In the genomic region with DNA sequence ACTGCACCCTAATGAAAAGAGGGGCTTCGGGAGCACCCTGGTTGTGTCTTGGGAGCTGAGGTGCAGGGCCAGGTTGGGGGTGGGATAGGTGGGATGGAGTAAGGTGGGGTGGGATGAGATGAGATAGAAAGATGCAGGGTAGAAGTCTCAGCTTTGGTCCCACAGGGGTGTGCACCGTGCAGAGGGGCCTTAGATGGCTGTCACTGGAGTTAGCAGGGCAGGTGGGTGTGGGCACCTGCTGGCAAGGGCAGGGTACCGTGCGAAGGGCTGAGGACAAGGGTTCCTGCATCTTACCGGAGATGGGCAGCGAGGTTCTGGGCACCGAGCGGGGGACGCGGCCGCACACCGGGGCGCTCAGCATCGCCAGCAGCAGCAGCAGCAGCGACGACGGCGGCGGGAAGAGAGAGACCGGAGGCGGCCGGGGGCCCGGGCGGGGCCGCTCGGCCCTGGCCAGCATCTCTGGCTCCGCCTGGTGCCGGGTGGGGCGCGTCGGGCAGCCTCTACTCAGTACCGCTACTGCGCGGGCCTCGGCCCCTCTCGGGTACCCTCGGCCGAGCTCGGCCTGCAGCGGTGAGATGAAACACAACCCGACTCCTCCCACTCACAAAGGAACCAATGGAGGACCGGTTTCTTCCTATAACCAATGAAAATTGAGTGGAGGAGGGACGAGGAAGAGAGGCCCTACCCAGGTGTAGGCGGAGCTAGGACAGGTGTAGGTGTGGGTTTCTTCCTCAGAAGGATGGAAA, we compare ENCODE assay signal across 8 mouse cellular contexts. TPM values are rescaled to one million over a fixed set of nuclear protein-coding genes. Genes with fewer than 3 reads are reported as not detected.
A peak's percentile ranks its signal among the peaks of the same experiment; 100 is the strongest.
DNase-seq lines count a peak whose midpoint lies in the region; ATAC-seq and TF ChIP-seq lines count a peak whose summit lies in the region.
"Had no signal": no experiment of that assay in that cellular context is flagged by ENCODE, and none has a peak within 500 bp of the region (broad histone marks: within the 10 kb centered on the region; RNA-seq: fewer than 3 reads in every experiment).

Gene Sema4f (minus strand): TSS at position 603 of the 746 bp plus-strand sequence.

- peaks cover 25% of the 10 kb centered on the region for H3K4me1 ChIP-seq in cerebellum, adult 2 months (ENCODE audit: control insufficient read depth, insufficient read depth, low read length)
- H3K4me1 ChIP-seq in forebrain, embryonic 16.5 days (replicated peaks; ENCODE audit: control insufficient read depth, insufficient read depth, low read length) = peaks cover 6% of the 10 kb centered on the region; the same call in 1 of the 2 replicates

- no peaks in the 10 kb centered on the region for H3K9me3 ChIP-seq in forebrain, embryonic 16.5 days (ENCODE audit: control insufficient read depth, low read length)

- H3K36me3 ChIP-seq in forebrain, embryonic 16.5 days (ENCODE audit: control insufficient read depth, insufficient read depth) = no peaks in the 10 kb centered on the region

- ATAC-seq in forebrain, embryonic 16.5 days = peak; percentile 99
- peak; percentile 99 for ATAC-seq in inflammation-experienced regulatory T-cells, adult 6 months

- H3K9ac ChIP-seq in forebrain, embryonic 16.5 days (replicated peaks; ENCODE audit: low read depth, low read length) = peak within 1 kb of the TSS; percentile 95

- no peaks in the 10 kb centered on the region for H3K27me3 ChIP-seq in cerebellum, adult 2 months (ENCODE audit: control insufficient read depth, insufficient read depth, low read length)
- H3K27me3 ChIP-seq in forebrain, embryonic 16.5 days (replicated peaks; ENCODE audit: control insufficient read depth, insufficient read depth, low read length) = peaks cover 4% of the 10 kb centered on the region; the same call in 1 of the 2 replicates

- 2% methylated on average over 44 of the region's 44 CpGs for WGBS in cerebellum, adult 2 months
- 2% methylated on average over 42 of the region's 44 CpGs for WGBS in forebrain, embryonic 16.5 days

- no peak for TF ChIP-seq CTCF in cerebellum, adult 2 months (IDR thresholded peaks at IDR 0.05; ENCODE audit: borderline replicate concordance, insufficient read depth, low read depth, low read length)
- TF ChIP-seq CTCF in left cerebral cortex, adult 2 months (IDR thresholded peaks at IDR 0.05) = no peak; the same call in 1 of the 2 replicates

- peak; percentile 83 for TF ChIP-seq POLR2A in cerebellum, adult 2 months (IDR thresholded peaks at IDR 0.05; ENCODE audit: borderline replicate concordance, insufficient read depth, low read length)

- H3K27ac ChIP-seq in cerebellum, adult 2 months (ENCODE audit: insufficient read depth, low read length) = peak within 1 kb of the TSS; percentile 86
- no peak within 1 kb of the TSS for H3K27ac ChIP-seq in forebrain, embryonic 16.5 days (ENCODE audit: low read length)
- H3K27ac ChIP-seq in left cerebral cortex, adult 2 months = peak within 1 kb of the TSS; percentile 79
- H3K27ac ChIP-seq: macrophage had no signal

- intact Hi-C loops in left cerebral cortex, adult 2 months (cut with DNase I) = no loop called here

- peak; percentile 76 for DNase-seq in WW6 (ENCODE audit: low read depth, low spot score)
- DNase-seq in cerebellum, adult 2 months = peak; percentile 85 to 94
- DNase-seq in left cerebral cortex, adult 2 months (ENCODE audit: extremely low spot score in 1 of 2, low spot score in 2 of 2) = peak; percentile 70 to 76
- peak; percentile 88 for DNase-seq in lung, postnatal 36 days
- DNase-seq in right cerebral cortex, postnatal 10 days (ENCODE audit: low spot score in 2 of 2) = peak; percentile 87 to 92

- peak within 1 kb of the TSS; percentile 61 for H3K4me2 ChIP-seq in forebrain, embryonic 16.5 days (ENCODE audit: low read length)

- peak within 1 kb of the TSS; percentile 98 for H3K4me3 ChIP-seq in cerebellum, adult 2 months (replicated peaks; ENCODE audit: insufficient read depth, low read depth, low read length)
- peak within 1 kb of the TSS; percentile 72 for H3K4me3 ChIP-seq in forebrain, embryonic 16.5 days (replicated peaks; ENCODE audit: low read length)
- H3K4me3 ChIP-seq in left cerebral cortex, adult 2 months = peak within 1 kb of the TSS; percentile 63

RNA-seq across cellular contexts. Expression of gene Sema4f, which starts in this region (rescaled TPM):
- 44.7 and 52.5 TPM in 2 replicates for polyA plus RNA-seq in cerebellum, adult 2 months (2012; rRNA removed)
- 16.3 and 18.7 TPM in 2 replicates for polyA plus RNA-seq in forebrain, embryonic 16.5 days (2015; fragmentation: Nextera tagmentation; extraction: Ambion mirVana)
- polyA plus RNA-seq in inflammation-experienced regulatory T-cells, adult 6 months (2017; shearing (Covaris generic)) = 1 to 10 TPM; 2.4 to 3.6 (median 3.1) TPM
- 10 to 100 TPM; 39.4 to 40.7 TPM for total RNA-seq in left cerebral cortex, adult 2 months (2021)
- polyA plus RNA-seq: macrophage had no signal
